In genomic region chr13:108527090-108527770, GRCm38 (mm10) we compare ENCODE assay signal across 13 mouse cellular contexts.
DNase-seq lines count a peak whose midpoint lies in the region; ATAC-seq and TF ChIP-seq lines count a peak whose summit lies in the region.
"Had no signal": no experiment of that assay in that cellular context is flagged by ENCODE, and none has a peak within 500 bp of the region (broad histone marks: within the 10 kb centered on the region; RNA-seq: fewer than 3 reads in every experiment).

No protein-coding gene starts in this region.

- no peak overlapping the region for H3K4me2 ChIP-seq in kidney, postnatal 0 days (ENCODE audit: low read length)
- H3K4me2 ChIP-seq: hindbrain, embryonic 15.5 days had no signal

- no peak overlapping the region for H3K9ac ChIP-seq in kidney, postnatal 0 days (ENCODE audit: low read depth, low read length)
- H3K9ac ChIP-seq: hindbrain, embryonic 15.5 days had no signal

- H3K4me3 ChIP-seq in kidney, postnatal 0 days (replicated peaks; ENCODE audit: low read depth, low read length): no peak overlapping the region
- H3K4me3 ChIP-seq: hindbrain, embryonic 15.5 days; myocyte had no signal

- no peaks in the 10 kb centered on the region for H3K4me1 ChIP-seq in kidney, postnatal 0 days (replicated peaks; ENCODE audit: insufficient read depth, low read length)

- ATAC-seq in CD4-positive, CD25-positive, alpha-beta regulatory T cell, adult 4 months: no peak
- no peak for ATAC-seq in kidney, postnatal 0 days (replicated peaks; ENCODE audit: low FRiP score, low read depth)
- ATAC-seq in megakaryocyte, adult 5-6 weeks (ENCODE audit: poor library complexity, severe bottlenecking): peak; percentile 33; the same call in 1 of the 2 replicates

- 71% methylated on average over 7 of the region's 7 CpGs for WGBS in kidney, postnatal 0 days

- no peak overlapping the region for H3K27ac ChIP-seq in kidney, postnatal 0 days
- H3K27ac ChIP-seq: hindbrain, embryonic 15.5 days; stomach, postnatal 0 days had no signal

- no peak for TF ChIP-seq CTCF in kidney, postnatal 0 days (IDR thresholded peaks at IDR 0.05; ENCODE audit: low read depth)

- peak; percentile 2 for DNase-seq in CD4-positive, CD25-positive, alpha-beta regulatory T cell, adult 2 months (ENCODE audit: low read depth, low spot score)
- peak; percentile 56 for DNase-seq in kidney, postnatal 0 days (ENCODE audit: low spot score)
- no peak for DNase-seq in kidney, postnatal 14 days
- DNase-seq in c-Kit-negative CD71-positive TER-119-positive erythroid progenitor cells, embryonic 14.5 days (ENCODE audit: low read depth, low spot score): peak; percentile 4
- no peak for DNase-seq in urinary bladder, postnatal 10 days (ENCODE audit: low spot score)
- DNase-seq in frontal cortex, postnatal 25 days (ENCODE audit: low spot score in 2 of 2): no peak
- DNase-seq: gastrocnemius, postnatal 36 days; kidney, adult 8-10 months had no signal

- no peaks in the 10 kb centered on the region for H3K36me3 ChIP-seq in kidney, postnatal 0 days (ENCODE audit: insufficient read depth, low read length)
- H3K36me3 ChIP-seq: hindbrain, embryonic 15.5 days had no signal

- no peaks in the 10 kb centered on the region for H3K9me3 ChIP-seq in kidney, postnatal 0 days (replicated peaks; ENCODE audit: low read length)
- H3K9me3 ChIP-seq: hindbrain, embryonic 15.5 days had no signal

- no peaks in the 10 kb centered on the region for H3K27me3 ChIP-seq in kidney, postnatal 0 days (ENCODE audit: insufficient read depth, low read length)
- H3K27me3 ChIP-seq: hindbrain, embryonic 15.5 days had no signal

Comparison
In these comparisons a context has a peak if more than half of its experiments do, and no peak if none do; other contexts are left out.
1. DNase-seq: peak in CD4-positive, CD25-positive, alpha-beta regulatory T cell, adult 2 months (single experiment), kidney, postnatal 0 days (single experiment) and c-Kit-negative CD71-positive TER-119-positive erythroid progenitor cells, embryonic 14.5 days (single experiment); none in kidney, postnatal 14 days (single experiment), urinary bladder, postnatal 10 days (single experiment) and frontal cortex, postnatal 25 days (0 of 2).